Mouse (Mus musculus) stomach, embryonic 14.5 days (tissue): ENCODE measurements around the gene Gm47995. TPM values are rescaled to one million over a fixed set of nuclear protein-coding genes. Genes with fewer than 3 reads are reported as not detected.
"Not testable (repeated sequence)": the region's sequence is repeated elsewhere in the genome, so short reads cannot be mapped to it uniquely, and the experiment has no call there.

ENCODE experiments used
- ATAC-seq: fragments of 200-750 bp; cut with Nextera tagmentation; 2 replicates; pipeline ENCODE4 v1.8.0; 2017; ENCODE audit warnings: low read depth, moderate TSS enrichment; ENCODE audit not compliant: insufficient number of reproducible peaks, insufficient read depth, low FRiP score
- H3K27ac ChIP-seq: fragments of 300-500 bp; sonication (generic); 2 replicates; pipeline ENCODE4 v1.5.1; 2014; ENCODE audit warnings: mild to moderate bottlenecking, low read length, moderate library complexity, mixed read lengths
- H3K27me3 ChIP-seq: fragments of 300-500 bp; sonication (generic); 2 replicates; pipeline ENCODE4 v1.6.1; 2014; ENCODE audit warnings: low read length, control low read depth, mixed read lengths; ENCODE audit not compliant: control insufficient read depth, insufficient read depth
- H3K36me3 ChIP-seq: fragments of 300-500 bp; sonication (generic); 2 replicates; pipeline ENCODE4 v1.6.1; 2014; ENCODE audit warnings: mild to moderate bottlenecking, control low read depth, low read length, moderate library complexity, mixed read lengths; ENCODE audit not compliant: control insufficient read depth, insufficient read depth
- H3K4me1 ChIP-seq: fragments of 300-500 bp; sonication (generic); 2 replicates; pipeline ENCODE4 v1.6.1; 2014; ENCODE audit warnings: low read length, control low read depth, mixed read lengths; ENCODE audit not compliant: control insufficient read depth, insufficient read depth
- H3K4me2 ChIP-seq: fragments of 300-500 bp; sonication (generic); replicated peaks from 2 replicates; pipeline ENCODE4 v1.6.1; 2014; ENCODE audit warnings: low read depth, low read length, control low read depth
- H3K4me3 ChIP-seq: fragments of 300-500 bp; sonication (generic); 2 replicates; pipeline ENCODE4 v1.5.1; 2014; ENCODE audit warnings: low read depth, low read length, control low read depth
- H3K9ac ChIP-seq: fragments of 300-500 bp; sonication (generic); replicated peaks from 2 replicates; pipeline ENCODE4 v1.6.1; 2014; ENCODE audit warnings: low read depth, mild to moderate bottlenecking, control low read depth, low read length, moderate library complexity, mixed read lengths
- H3K9me3 ChIP-seq: fragments of 300-500 bp; sonication (generic); 2 replicates; pipeline ENCODE4 v1.6.1; 2016; ENCODE audit warnings: low read depth, low read length, control low read depth; ENCODE audit not compliant: control insufficient read depth
- WGBS: fragments of 180-500 bp; shearing (Covaris S2); extraction: QIAGEN DNeasy Blood & Tissue Kit; methylation state at CpG from one replicate; pipeline ENCODE4 v1.1.7; 2014; 5-methylcytosine and 5-hydroxymethylcytosine counted together
- polyA plus RNA-seq: library from polyadenylated mRNA; unstranded; fragments of >200 nt; fragmentation: Nextera tagmentation; extraction: Ambion mirVana; gene quantifications from 2 replicates; pipeline ENCODE4 v1.2.1, GENCODE M21; 2014

Gm47995 gene
- polyA plus RNA-seq, 1 experiment from 2014 or later, result not detected

GRCm38 (mm10) chr1:151196690-151197089 is 1.6 kb upstream of the Gm47995 start:
- H3K4me2 ChIP-seq, ATAC-seq, H3K9me3 ChIP-seq, H3K4me1 ChIP-seq, H3K27me3 ChIP-seq, H3K9ac ChIP-seq, H3K36me3 ChIP-seq, H3K4me3 ChIP-seq, H3K27ac ChIP-seq: not testable (repeated sequence)
- WGBS, result 74% methylated on average over 3 of the region's 3 CpGs

- H3K4me2 ChIP-seq, ATAC-seq, H3K9me3 ChIP-seq, H3K4me3 ChIP-seq, H3K9ac ChIP-seq, H3K36me3 ChIP-seq, H3K27me3 ChIP-seq, H3K4me1 ChIP-seq, H3K27ac ChIP-seq: not testable (repeated sequence)
These were observed 2.4 kb downstream of the Gm47995 start for GRCm38 (mm10) chr1:151200620-151201019.

GRCm38 (mm10) chr1:151202771-151203170 is 4.5 kb downstream of the Gm47995 start:
- 75% methylated on average over 3 of the region's 5 CpGs for WGBS
- not testable (repeated sequence) for H3K27ac ChIP-seq

GRCm38 (mm10) chr1:151203818-151204217 is 5.6 kb downstream of the Gm47995 start, which contains the start of gene 3110040M04Rik:
Gene 3110040M04Rik, plus strand, starts transcription at chr1:151204121.
- H3K27ac ChIP-seq, ATAC-seq: not testable (repeated sequence)
- no CpG with 5 or more reads among the region's 6 CpGs for WGBS

More at GRCm38 (mm10) chr1:151202771-151203170, 4.5 kb downstream of the Gm47995 start:
- not testable (repeated sequence) for H3K9me3 ChIP-seq, ATAC-seq, H3K4me3 ChIP-seq, H3K4me2 ChIP-seq, H3K9ac ChIP-seq, H3K27me3 ChIP-seq, H3K4me1 ChIP-seq, H3K36me3 ChIP-seq

GRCm38 (mm10) chr1:151208493-151208892 is 10.2 kb downstream of the Gm47995 start:
- not testable (repeated sequence) for H3K4me2 ChIP-seq, H3K27me3 ChIP-seq, H3K4me1 ChIP-seq, H3K9ac ChIP-seq, H3K9me3 ChIP-seq, H3K4me3 ChIP-seq, H3K36me3 ChIP-seq, H3K27ac ChIP-seq
- 71% methylated on average over 3 of the region's 5 CpGs for WGBS
- ATAC-seq, result peak; percentile 42; the same call in 1 of the 2 replicates

More at GRCm38 (mm10) chr1:151203818-151204217, 5.6 kb downstream of the Gm47995 start, which contains the start of gene 3110040M04Rik:
- not testable (repeated sequence) for H3K4me2 ChIP-seq, H3K27me3 ChIP-seq, H3K36me3 ChIP-seq, H3K9ac ChIP-seq, H3K4me3 ChIP-seq, H3K9me3 ChIP-seq, H3K4me1 ChIP-seq

GRCm38 (mm10) chr1:151208944-151209343 is 10.7 kb downstream of the Gm47995 start:
- not testable (repeated sequence) for H3K36me3 ChIP-seq, H3K27me3 ChIP-seq, H3K9ac ChIP-seq, H3K4me2 ChIP-seq, H3K9me3 ChIP-seq, ATAC-seq, H3K4me3 ChIP-seq, H3K27ac ChIP-seq, H3K4me1 ChIP-seq

GRCm38 (mm10) chr1:151209824-151210355 is 11.6 kb downstream of the Gm47995 start, which contains the start of gene Gm47996:
Gene Gm47996, plus strand, starts transcription at chr1:151210131.
- H3K36me3 ChIP-seq, H3K4me2 ChIP-seq, H3K27me3 ChIP-seq, H3K4me1 ChIP-seq, ATAC-seq, H3K27ac ChIP-seq, H3K9me3 ChIP-seq, H3K4me3 ChIP-seq, H3K9ac ChIP-seq: not testable (repeated sequence)
- WGBS, result 94% methylated on average over 4 of the region's 8 CpGs

- WGBS, result 82% methylated on average over 5 of the region's 5 CpGs
- not testable (repeated sequence) for H3K4me2 ChIP-seq, H3K9ac ChIP-seq, H3K4me3 ChIP-seq, H3K4me1 ChIP-seq, H3K9me3 ChIP-seq, ATAC-seq, H3K27ac ChIP-seq, H3K27me3 ChIP-seq, H3K36me3 ChIP-seq
These were observed 13.4 kb downstream of the Gm47995 start for GRCm38 (mm10) chr1:151211666-151212065.

GRCm38 (mm10) chr1:151214862-151215261 is 16.6 kb downstream of the Gm47995 start:
- Histone ChIP-seq H3K4me2 (no peak overlapping the region), H3K9ac (no peak overlapping the region), H3K27me3 (no peaks in the 10 kb centered on the region), H3K4me1 (no peaks in the 10 kb centered on the region), H3K4me3 (no peak overlapping the region), H3K27ac (no peak overlapping the region), H3K36me3 (no peaks in the 10 kb centered on the region), H3K9me3 (no peaks in the 10 kb centered on the region)
- WGBS, result 69% methylated on average over 2 of the region's 2 CpGs
- no peak for ATAC-seq
